Mouse (Mus musculus) heart, embryonic 10.5 days (tissue): ENCODE measurements around the gene Crtam. TPM values are rescaled to one million over a fixed set of nuclear protein-coding genes. Genes with fewer than 3 reads are reported as not detected.
A peak's percentile ranks its signal among the peaks of the same experiment; 100 is the strongest.

Source experiments
- DNase-seq: peaks from one replicate; pipeline ENCODE4 v3.0.0-alpha.2; 2017; ENCODE audit warnings: low spot score
- H3K27ac ChIP-seq: fragments of 300-500 bp; sonication (generic); 2 replicates; pipeline ENCODE4 v1.5.1; 2016; ENCODE audit warnings: mild to moderate bottlenecking
- H3K27me3 ChIP-seq: fragments of 300-500 bp; sonication (generic); 2 replicates; pipeline ENCODE4 v1.6.1; 2016; ENCODE audit warnings: mild to moderate bottlenecking; ENCODE audit not compliant: poor library complexity, insufficient read depth, severe bottlenecking
- H3K36me3 ChIP-seq: fragments of 300-500 bp; sonication (generic); 2 replicates; pipeline ENCODE4 v1.6.1; 2016; ENCODE audit warnings: mild to moderate bottlenecking, moderate library complexity
- H3K4me1 ChIP-seq: fragments of 300-500 bp; sonication (generic); 2 replicates; pipeline ENCODE4 v1.6.1; 2016; ENCODE audit warnings: mild to moderate bottlenecking
- H3K4me3 ChIP-seq: fragments of 300-500 bp; sonication (generic); 2 replicates; pipeline ENCODE4 v1.5.1; 2016; ENCODE audit warnings: mild to moderate bottlenecking, moderate library complexity
- H3K9me3 ChIP-seq: fragments of 300-500 bp; sonication (generic); 2 replicates; pipeline ENCODE4 v1.6.1; 2016; ENCODE audit warnings: mild to moderate bottlenecking, moderate library complexity
- WGBS: fragments of 180-500 bp; shearing (Covaris S2); methylation state at CpG from one replicate; pipeline ENCODE4 v1.1.7; 2016; 5-methylcytosine and 5-hydroxymethylcytosine counted together
- polyA plus RNA-seq: library from polyadenylated mRNA; unstranded; fragments of >200 nt; fragmentation: Nextera tagmentation; extraction: Ambion mirVana; gene quantifications from 2 replicates; pipeline ENCODE4 v1.2.1, GENCODE M21; 2016

The Crtam gene
- 0.12 and 0.29 TPM in 2 replicates for polyA plus RNA-seq

DNA sequence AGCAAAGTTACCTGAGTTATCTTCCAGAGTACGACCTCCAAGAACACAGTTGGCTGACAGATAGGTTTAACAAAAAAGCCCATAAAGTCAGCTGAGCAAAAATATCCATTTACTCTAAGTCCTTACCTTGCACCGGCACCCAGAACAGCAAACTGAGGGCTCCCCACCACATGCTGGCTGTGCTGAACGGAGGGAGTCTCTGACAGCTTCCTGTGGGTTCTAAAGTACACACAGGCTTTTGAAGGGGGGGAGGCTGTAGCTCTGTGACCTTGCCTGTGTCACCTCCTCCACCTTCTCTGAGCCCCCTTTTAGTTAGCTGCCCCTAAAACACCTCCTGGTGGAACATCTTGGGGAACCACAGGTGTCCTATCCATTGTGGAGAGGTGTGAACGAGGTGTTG is at the start of gene Crtam:
Gene Crtam (minus strand): TSS at position 214 of the 400 bp plus-strand sequence.
- 24% methylated on average over 4 of the region's 4 CpGs for WGBS
- Histone ChIP-seq H3K9me3 (no peaks in the 10 kb centered on the region), H3K4me3 (no peak within 1 kb of the TSS), H3K27me3 (no peaks in the 10 kb centered on the region), H3K36me3 (no peaks in the 10 kb centered on the region), H3K4me1 (0 out of 2 replicates have a peak, but pooled peaks cover 5% of the 10 kb centered on the region), H3K27ac (no peak within 1 kb of the TSS)
- DNase-seq, result no peak

DNA sequence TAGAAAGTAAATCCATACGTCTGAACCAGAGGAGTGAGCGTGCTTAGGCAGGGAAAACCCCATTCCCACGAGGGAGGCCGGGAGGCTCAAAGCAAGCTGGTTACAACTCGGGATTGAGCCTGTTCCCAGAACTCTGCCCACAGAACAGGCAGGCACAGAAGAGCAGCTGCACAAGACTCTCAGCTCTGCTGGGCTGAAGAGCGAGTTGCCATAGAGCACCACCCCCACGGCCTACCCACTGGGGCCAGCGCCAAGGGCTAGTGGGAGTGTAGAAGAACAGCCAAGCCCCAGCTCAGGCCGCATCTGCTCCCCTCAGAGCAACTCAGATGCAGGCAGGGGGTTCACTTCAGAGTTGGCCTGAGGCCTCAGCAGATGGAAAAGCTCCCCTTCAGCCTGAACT is 49.7 kb upstream of the Crtam start:
- DNase-seq, result no peak
- H3K4me1 ChIP-seq, result peaks cover 32% of the 10 kb centered on the region
- 0 out of 2 replicates have a peak, but pooled peaks cover 4% of the 10 kb centered on the region for H3K36me3 ChIP-seq
- no peaks in the 10 kb centered on the region for H3K9me3 ChIP-seq
- H3K4me3 ChIP-seq, result no peak overlapping the region
- WGBS, result 88% methylated on average over 9 of the region's 9 CpGs
- 0 out of 2 replicates have a peak overlapping the region, but pooled peaks have one; percentile 36 for H3K27ac ChIP-seq
- H3K27me3 ChIP-seq, result no peaks in the 10 kb centered on the region

DNA sequence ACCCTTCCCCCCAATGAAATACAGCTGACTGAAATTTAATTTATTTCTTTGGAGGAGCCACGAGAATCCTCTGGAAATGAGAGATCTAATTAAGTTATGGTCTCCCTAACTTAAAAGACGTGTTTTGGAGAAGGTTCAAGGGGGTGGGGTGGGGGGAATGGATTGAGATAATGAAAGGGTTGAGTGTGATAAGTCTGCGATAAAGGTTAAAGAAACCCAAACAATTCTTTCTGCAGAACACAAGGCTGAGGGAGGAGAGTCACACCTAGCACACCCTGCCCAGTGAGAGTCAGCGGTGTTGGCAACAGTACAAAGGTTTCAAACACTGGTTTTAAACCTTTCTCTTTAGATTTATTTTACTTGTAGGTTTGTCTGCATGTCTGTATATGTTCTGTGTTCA is 49.0 kb upstream of the Crtam start:
- WGBS, result 63% methylated on average over 4 of the region's 4 CpGs
- Histone ChIP-seq H3K4me1 (peaks cover 33% of the 10 kb centered on the region), H3K4me3 (no peak overlapping the region), H3K27me3 (no peaks in the 10 kb centered on the region), H3K9me3 (no peaks in the 10 kb centered on the region), H3K36me3 (peaks cover 6% of the 10 kb centered on the region; the same call in 1 of the 2 replicates), H3K27ac (no peak overlapping the region)
- no peak for DNase-seq

DNA sequence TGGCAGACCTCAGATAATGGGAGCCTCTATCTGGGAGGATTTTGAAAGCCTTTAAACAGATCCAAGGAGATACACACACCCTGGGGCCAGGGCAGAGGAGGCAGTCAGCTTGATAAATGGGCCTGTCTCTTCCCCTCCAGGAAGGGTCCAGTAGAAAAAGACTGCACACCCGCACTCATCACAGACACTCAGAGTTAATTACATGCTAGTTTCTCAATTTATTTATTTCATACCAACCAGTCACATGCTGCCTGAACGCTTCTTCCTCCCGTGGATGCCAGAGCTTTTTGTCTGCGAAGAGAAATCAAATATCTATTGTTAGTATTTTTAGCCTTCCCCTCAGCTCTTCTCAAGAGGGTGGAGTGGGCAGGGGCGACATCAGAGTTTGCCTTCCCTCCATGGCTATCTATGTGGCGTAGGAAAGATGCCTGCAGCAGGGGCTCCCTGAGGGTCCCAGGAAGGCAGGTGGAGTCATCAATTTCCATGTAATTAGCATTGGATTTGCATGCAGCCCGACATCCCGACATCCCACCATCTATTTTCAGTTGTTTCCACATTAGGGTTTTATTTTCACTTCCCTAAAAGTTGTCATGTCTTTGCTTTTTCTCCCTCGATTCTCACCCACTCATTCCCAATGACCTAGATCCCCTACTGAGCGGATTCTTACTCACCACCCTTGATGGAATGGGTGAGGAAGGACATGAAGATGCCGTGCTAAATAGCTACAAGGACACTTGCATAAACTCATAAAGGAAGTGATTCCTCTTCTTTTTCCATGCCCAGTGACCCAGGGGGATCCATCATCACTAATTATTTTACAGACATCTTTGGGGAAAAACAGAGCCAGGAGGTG is 46.9 kb upstream of the Crtam start:
- H3K27ac ChIP-seq, result peak overlapping the region; percentile 71; the same call in 1 of the 2 replicates

DNA sequence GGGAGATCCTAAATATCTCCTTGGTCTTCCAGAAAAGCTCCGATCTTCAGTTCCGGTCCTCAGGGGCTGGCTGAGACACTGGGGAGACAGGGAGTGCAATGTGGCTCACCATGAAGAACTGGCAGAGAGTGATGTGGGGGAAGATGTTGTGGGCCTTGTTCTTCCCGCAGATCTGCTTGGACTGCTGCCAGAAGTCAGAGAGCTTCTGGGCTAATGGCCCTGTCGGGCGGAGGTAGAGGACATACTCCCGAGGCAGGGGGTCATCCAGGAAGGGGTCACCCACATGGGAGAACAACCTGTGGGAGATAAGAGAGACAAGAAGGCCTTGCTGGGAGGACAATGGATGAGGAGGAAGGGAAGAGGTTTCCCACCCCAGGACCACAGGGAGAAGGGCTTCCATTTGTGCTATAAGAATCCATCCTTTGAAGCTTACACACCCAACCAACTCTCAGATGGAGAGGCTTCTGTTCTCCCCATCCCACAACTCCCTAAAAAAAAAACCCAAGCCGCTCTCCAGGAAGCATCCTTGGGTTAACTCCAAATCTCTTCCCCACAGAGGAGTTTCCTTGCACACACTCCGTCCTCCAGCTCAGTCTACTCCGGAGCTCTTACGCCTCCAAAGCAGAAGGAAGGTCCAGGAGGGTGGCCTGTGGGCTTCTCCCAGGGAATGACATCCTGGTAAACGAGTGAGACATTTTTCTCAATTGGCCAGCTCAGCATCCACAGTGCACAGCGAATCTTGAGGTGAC is 46.1 kb upstream of the Crtam start:
- Histone ChIP-seq H3K36me3 (peaks cover 15% of the 10 kb centered on the region; the same call in 1 of the 2 replicates), H3K4me3 (no peak overlapping the region), H3K27me3 (no peaks in the 10 kb centered on the region), H3K27ac (peak overlapping the region; percentile 71; the same call in 1 of the 2 replicates), H3K4me1 (peaks cover 31% of the 10 kb centered on the region), H3K9me3 (no peaks in the 10 kb centered on the region)
- 56% methylated on average over 12 of the region's 12 CpGs for WGBS
- DNase-seq, result no peak

More for the DNA sequence above, 46.9 kb upstream of the Crtam start:
- Histone ChIP-seq H3K4me1 (peaks cover 29% of the 10 kb centered on the region), H3K4me3 (no peak overlapping the region), H3K27me3 (no peaks in the 10 kb centered on the region), H3K9me3 (no peaks in the 10 kb centered on the region), H3K36me3 (peaks cover 13% of the 10 kb centered on the region; the same call in 1 of the 2 replicates)
- WGBS, result 44% methylated on average over 11 of the region's 11 CpGs
- DNase-seq, result no peak

DNA sequence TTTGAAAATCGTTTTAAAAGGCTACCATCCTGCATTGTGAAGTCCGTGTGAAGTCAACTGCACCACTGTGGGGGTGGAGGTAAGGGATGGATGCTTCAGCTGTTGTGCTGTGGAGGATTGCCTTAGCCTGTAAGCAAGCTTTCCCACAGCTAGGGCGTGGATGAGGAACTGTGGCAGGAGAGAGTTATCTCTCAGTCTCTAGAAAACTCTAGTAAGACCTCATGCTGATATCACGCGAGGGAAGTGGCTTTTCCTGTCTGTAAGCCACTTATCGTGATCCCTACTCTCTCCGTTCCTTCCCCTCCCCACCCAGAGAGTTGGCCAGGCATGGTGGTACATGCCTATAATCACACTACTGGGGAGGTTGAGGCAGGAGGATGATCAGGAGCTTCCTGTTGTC is 44.9 kb upstream of the Crtam start:
- DNase-seq, result no peak
- Histone ChIP-seq H3K4me1 (peaks cover 33% of the 10 kb centered on the region), H3K27me3 (no peaks in the 10 kb centered on the region), H3K27ac (no peak overlapping the region), H3K4me3 (no peak overlapping the region), H3K36me3 (peaks cover 14% of the 10 kb centered on the region; the same call in 1 of the 2 replicates), H3K9me3 (no peaks in the 10 kb centered on the region)
- 53% methylated on average over 7 of the region's 7 CpGs for WGBS

DNA sequence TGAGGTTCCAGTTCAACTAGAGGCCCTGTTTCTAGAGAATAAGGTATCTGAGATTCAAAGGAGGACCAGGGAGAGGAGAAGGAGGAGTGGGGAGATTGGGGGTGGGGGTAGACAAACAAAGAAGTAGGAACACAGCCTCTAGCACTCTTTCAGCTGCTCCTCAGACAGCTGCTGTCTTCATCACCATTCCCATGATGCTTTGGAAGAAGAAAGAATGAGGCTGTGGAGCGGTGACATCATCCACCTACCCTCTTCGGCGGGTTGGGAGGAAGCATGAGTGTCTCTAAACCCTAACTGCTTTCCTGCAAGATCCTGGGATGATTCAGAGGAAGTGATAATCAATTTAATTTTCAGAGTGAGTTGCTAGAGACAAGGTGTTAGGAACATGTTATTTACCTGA is 44.4 kb upstream of the Crtam start:
- 0 out of 2 replicates have a peak overlapping the region, but pooled peaks have one; percentile 0 for H3K27ac ChIP-seq
- no peaks in the 10 kb centered on the region for H3K9me3 ChIP-seq
- no peaks in the 10 kb centered on the region for H3K27me3 ChIP-seq
- WGBS, result 73% methylated on average over 3 of the region's 3 CpGs
- DNase-seq, result no peak
- H3K4me1 ChIP-seq, result peaks cover 33% of the 10 kb centered on the region
- H3K4me3 ChIP-seq, result no peak overlapping the region
- H3K36me3 ChIP-seq, result peaks cover 11% of the 10 kb centered on the region; the same call in 1 of the 2 replicates

DNA sequence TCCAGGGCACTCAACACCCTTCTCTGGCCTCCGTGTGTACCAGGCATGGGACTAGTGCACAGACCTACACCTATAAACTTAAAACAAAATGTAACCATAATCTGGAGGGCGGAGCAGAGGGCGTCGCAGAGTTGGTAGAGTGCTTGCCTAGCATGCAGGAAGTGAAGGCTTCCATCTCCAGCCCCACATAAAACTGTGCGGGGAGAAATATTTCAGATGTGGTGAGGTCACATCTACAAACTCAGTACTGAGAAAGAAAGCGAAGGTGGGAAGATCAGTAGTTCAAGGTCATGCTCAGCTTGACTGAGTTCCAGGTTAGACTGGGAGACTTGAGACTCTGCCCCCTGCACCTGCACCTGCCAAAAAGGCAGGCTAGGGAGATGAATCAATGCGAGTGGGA is 43.8 kb upstream of the Crtam start:
- 94% methylated on average over 7 of the region's 7 CpGs for WGBS
- H3K9me3 ChIP-seq, result no peaks in the 10 kb centered on the region
- 0 out of 2 replicates have a peak overlapping the region, but pooled peaks have one; percentile 0 for H3K27ac ChIP-seq

DNA sequence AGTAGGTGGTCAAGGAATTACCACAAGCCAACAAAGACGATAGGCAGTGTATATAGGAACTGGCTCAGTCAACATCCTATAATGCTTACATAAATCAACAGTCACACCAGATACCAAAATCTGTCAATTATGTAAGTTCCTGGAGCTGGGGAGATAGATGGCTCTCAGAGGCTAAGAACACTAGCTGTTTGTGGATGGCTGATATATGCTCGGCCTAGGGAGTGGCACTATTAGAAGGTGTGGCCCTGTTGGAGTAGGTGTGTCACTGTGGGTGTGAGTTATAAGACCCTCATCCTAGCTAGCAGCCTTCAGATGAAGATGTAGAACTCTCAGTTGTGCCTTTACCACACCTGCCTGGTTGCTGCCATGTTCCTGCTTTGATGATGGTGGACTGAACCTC is 43.2 kb upstream of the Crtam start:
- WGBS, result 85% methylated on average over 2 of the region's 2 CpGs

More for the DNA sequence above, 43.8 kb upstream of the Crtam start:
- no peak for DNase-seq
- Histone ChIP-seq H3K4me1 (peaks cover 33% of the 10 kb centered on the region), H3K36me3 (peaks cover 16% of the 10 kb centered on the region; the same call in 1 of the 2 replicates), H3K4me3 (no peak overlapping the region), H3K27me3 (no peaks in the 10 kb centered on the region)

DNA sequence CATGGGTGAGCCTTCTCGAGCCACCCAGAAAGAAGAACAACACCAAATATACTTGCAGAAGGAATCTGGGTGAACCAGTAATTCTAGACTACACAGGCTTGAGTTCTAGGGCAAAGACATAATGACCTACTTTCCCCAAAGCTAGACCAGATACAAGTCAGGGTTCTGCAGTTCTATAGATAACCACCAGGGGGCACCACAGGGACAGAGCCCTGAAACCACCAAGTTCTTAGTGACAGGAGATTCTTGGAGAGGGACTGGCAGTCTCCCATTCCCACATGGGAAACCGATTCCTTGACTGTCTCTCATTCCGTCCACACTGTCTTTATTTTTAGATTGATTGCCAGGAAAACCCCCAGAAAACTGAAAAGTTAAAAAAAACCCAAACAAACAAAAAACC is 40.2 kb upstream of the Crtam start:
- no peak overlapping the region for H3K27ac ChIP-seq
- H3K27me3 ChIP-seq, result no peaks in the 10 kb centered on the region
- H3K36me3 ChIP-seq, result peaks cover 25% of the 10 kb centered on the region
- peak; percentile 87 for DNase-seq
- 4% methylated on average over 3 of the region's 3 CpGs for WGBS
- peaks cover 21% of the 10 kb centered on the region; the same call in 1 of the 2 replicates for H3K4me1 ChIP-seq
- H3K9me3 ChIP-seq, result no peaks in the 10 kb centered on the region
- no peak overlapping the region for H3K4me3 ChIP-seq

More for the DNA sequence above, 43.2 kb upstream of the Crtam start:
- peaks cover 21% of the 10 kb centered on the region for H3K36me3 ChIP-seq
- no peak for DNase-seq
- H3K4me3 ChIP-seq, result no peak overlapping the region
- H3K27me3 ChIP-seq, result no peaks in the 10 kb centered on the region
- H3K4me1 ChIP-seq, result peaks cover 33% of the 10 kb centered on the region
- no peaks in the 10 kb centered on the region for H3K9me3 ChIP-seq
- H3K27ac ChIP-seq, result no peak overlapping the region

DNA sequence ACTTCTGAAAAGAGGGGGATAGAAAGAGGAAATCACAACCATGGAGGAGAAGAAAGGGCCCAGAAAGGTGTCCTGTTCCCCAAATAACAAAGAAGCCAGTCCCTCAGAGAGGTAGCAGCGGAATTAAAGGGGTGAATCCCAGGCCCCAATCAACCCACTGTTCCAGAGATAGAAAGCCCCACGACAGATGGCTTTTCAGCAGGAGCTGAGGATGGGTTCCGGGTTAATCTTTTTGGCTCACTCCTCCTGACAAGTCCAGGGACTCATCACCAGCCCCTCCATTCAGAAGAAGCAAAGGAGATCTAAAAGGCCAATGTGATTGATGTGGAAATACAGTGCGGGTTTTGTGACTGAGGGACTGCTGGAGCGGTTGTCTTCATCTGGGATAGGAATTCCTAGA is 39.2 kb upstream of the Crtam start:
- 77% methylated on average over 5 of the region's 5 CpGs for WGBS
- H3K27me3 ChIP-seq, result no peaks in the 10 kb centered on the region
- peaks cover 25% of the 10 kb centered on the region for H3K36me3 ChIP-seq
- no peak for DNase-seq
- no peak overlapping the region for H3K27ac ChIP-seq
- peaks cover 16% of the 10 kb centered on the region; the same call in 1 of the 2 replicates for H3K4me1 ChIP-seq
- H3K9me3 ChIP-seq, result no peaks in the 10 kb centered on the region
- H3K4me3 ChIP-seq, result no peak overlapping the region

DNA sequence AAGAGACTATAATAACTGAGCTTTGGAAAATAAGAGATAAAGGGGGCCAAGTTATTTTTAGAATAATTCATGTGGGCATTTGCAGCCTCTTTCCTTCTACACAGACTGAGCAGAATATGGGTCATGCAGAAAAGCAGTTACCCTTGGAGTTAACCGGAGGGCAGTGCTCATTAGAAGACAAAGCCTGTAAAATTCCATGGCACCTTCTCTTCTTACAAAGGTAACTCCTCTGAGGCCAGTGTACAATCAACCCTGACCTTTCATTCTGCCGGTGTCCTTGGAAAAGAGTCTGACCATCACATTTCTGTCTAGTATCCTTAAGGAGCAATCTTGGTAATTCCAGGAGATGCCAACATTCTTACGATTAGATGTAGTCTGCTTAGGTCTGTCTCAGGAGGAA is 37.0 kb upstream of the Crtam start:
- no peak for DNase-seq
- peaks cover 16% of the 10 kb centered on the region; the same call in 1 of the 2 replicates for H3K4me1 ChIP-seq
- H3K27ac ChIP-seq, result peak overlapping the region; percentile 59; the same call in 1 of the 2 replicates
- no peaks in the 10 kb centered on the region for H3K27me3 ChIP-seq
- no peak overlapping the region for H3K4me3 ChIP-seq
- H3K9me3 ChIP-seq, result no peaks in the 10 kb centered on the region
- 69% methylated on average over 3 of the region's 3 CpGs for WGBS
- H3K36me3 ChIP-seq, result peaks cover 32% of the 10 kb centered on the region
